Mouse (Mus musculus): ENCODE data around the gene Cfap99. TPM values are rescaled to one million over a fixed set of nuclear protein-coding genes. Genes with fewer than 3 reads are reported as not detected.

Cfap99 gene
- polyA plus RNA-seq, 1 experiment from 2014 or later: not detected

GRCm38 (mm10) chr5:34259172-34259816 lies 29.1 kb upstream of the Cfap99 start:
- Histone ChIP-seq H3K27me3 (no peaks in the 10 kb centered on the region), H3K9ac (replicated peaks) (no peak overlapping the region), H3K4me2 (replicated peaks) (no peak overlapping the region), H3K27ac (no peak overlapping the region), H3K36me3 (no peaks in the 10 kb centered on the region), H3K9me3 (no peaks in the 10 kb centered on the region), H3K4me3 (replicated peaks) (no peak overlapping the region), H3K4me1 (replicated peaks) (no peaks in the 10 kb centered on the region)
- no peak for ATAC-seq
- WGBS: 66% methylated on average over 3 of the region's 3 CpGs

- Histone ChIP-seq H3K4me2 (replicated peaks) (no peak overlapping the region), H3K27me3 (no peaks in the 10 kb centered on the region), H3K27ac (no peak overlapping the region), H3K9me3 (no peaks in the 10 kb centered on the region), H3K9ac (replicated peaks) (no peak overlapping the region), H3K36me3 (no peaks in the 10 kb centered on the region), H3K4me1 (replicated peaks) (no peaks in the 10 kb centered on the region), H3K4me3 (replicated peaks) (no peak overlapping the region)
- 69% methylated on average over 4 of the region's 4 CpGs for WGBS
- ATAC-seq: no peak
Observed at GRCm38 (mm10) chr5:34266065-34266464, 22.3 kb upstream of the Cfap99 start.

- no peak for ATAC-seq
- Histone ChIP-seq H3K27me3 (no peaks in the 10 kb centered on the region), H3K4me3 (replicated peaks) (no peak overlapping the region), H3K9ac (replicated peaks) (no peak overlapping the region), H3K36me3 (no peaks in the 10 kb centered on the region), H3K9me3 (no peaks in the 10 kb centered on the region), H3K27ac (no peak overlapping the region), H3K4me2 (replicated peaks) (no peak overlapping the region), H3K4me1 (replicated peaks) (no peaks in the 10 kb centered on the region)
- 89% methylated on average over 16 of the region's 16 CpGs for WGBS
Observed at GRCm38 (mm10) chr5:34269197-34269920, 19.0 kb upstream of the Cfap99 start.

GRCm38 (mm10) chr5:34269921-34270465 lies 18.4 kb upstream of the Cfap99 start:
- H3K9ac ChIP-seq (replicated peaks): no peak overlapping the region
- ATAC-seq: no peak
- H3K4me2 ChIP-seq (replicated peaks): no peak overlapping the region
- H3K4me3 ChIP-seq (replicated peaks): no peak overlapping the region
- no peaks in the 10 kb centered on the region for H3K9me3 ChIP-seq
- H3K4me1 ChIP-seq (replicated peaks): no peaks in the 10 kb centered on the region
- no peak overlapping the region for H3K27ac ChIP-seq
- 77% methylated on average over 12 of the region's 12 CpGs for WGBS
- no peaks in the 10 kb centered on the region for H3K36me3 ChIP-seq
- H3K27me3 ChIP-seq: no peaks in the 10 kb centered on the region

- Histone ChIP-seq H3K9me3 (no peaks in the 10 kb centered on the region), H3K4me3 (replicated peaks) (no peak overlapping the region), H3K4me2 (replicated peaks) (no peak overlapping the region), H3K9ac (replicated peaks) (no peak overlapping the region), H3K36me3 (no peaks in the 10 kb centered on the region), H3K27ac (no peak overlapping the region), H3K27me3 (no peaks in the 10 kb centered on the region), H3K4me1 (replicated peaks) (no peaks in the 10 kb centered on the region)
- WGBS: 38% methylated on average over 4 of the region's 4 CpGs
- no peak for ATAC-seq
Observed at GRCm38 (mm10) chr5:34271743-34272142, 16.7 kb upstream of the Cfap99 start.

GRCm38 (mm10) chr5:34273251-34273681 lies 15.1 kb upstream of the Cfap99 start:
- H3K4me1 ChIP-seq (replicated peaks): no peaks in the 10 kb centered on the region
- no peak overlapping the region for H3K27ac ChIP-seq
- 85% methylated on average over 5 of the region's 5 CpGs for WGBS
- no peak overlapping the region for H3K4me2 ChIP-seq (replicated peaks)
- H3K36me3 ChIP-seq: no peaks in the 10 kb centered on the region
- no peak for ATAC-seq
- H3K27me3 ChIP-seq: no peaks in the 10 kb centered on the region
- H3K9me3 ChIP-seq: no peaks in the 10 kb centered on the region
- no peak overlapping the region for H3K9ac ChIP-seq (replicated peaks)
- no peak overlapping the region for H3K4me3 ChIP-seq (replicated peaks)

- Histone ChIP-seq H3K36me3 (no peaks in the 10 kb centered on the region), H3K4me2 (replicated peaks) (no peak overlapping the region), H3K4me3 (replicated peaks) (no peak overlapping the region), H3K9ac (replicated peaks) (no peak overlapping the region), H3K4me1 (replicated peaks) (no peaks in the 10 kb centered on the region), H3K27me3 (no peaks in the 10 kb centered on the region), H3K9me3 (no peaks in the 10 kb centered on the region), H3K27ac (no peak overlapping the region)
- WGBS: 86% methylated on average over 3 of the region's 3 CpGs
- ATAC-seq: no peak
Observed at GRCm38 (mm10) chr5:34274268-34274667, 14.1 kb upstream of the Cfap99 start.

- Histone ChIP-seq H3K27ac (no peak overlapping the region), H3K9ac (replicated peaks) (no peak overlapping the region), H3K27me3 (no peaks in the 10 kb centered on the region), H3K36me3 (no peaks in the 10 kb centered on the region), H3K4me3 (replicated peaks) (no peak overlapping the region), H3K9me3 (no peaks in the 10 kb centered on the region), H3K4me1 (replicated peaks) (no peaks in the 10 kb centered on the region), H3K4me2 (replicated peaks) (no peak overlapping the region)
- 93% methylated on average over 10 of the region's 10 CpGs for WGBS
- no peak for ATAC-seq
Observed at GRCm38 (mm10) chr5:34274676-34275293, 13.6 kb upstream of the Cfap99 start.

GRCm38 (mm10) chr5:34276191-34276590 lies 12.2 kb upstream of the Cfap99 start:
- Histone ChIP-seq H3K27me3 (no peaks in the 10 kb centered on the region), H3K27ac (no peak overlapping the region), H3K36me3 (no peaks in the 10 kb centered on the region), H3K9me3 (no peaks in the 10 kb centered on the region), H3K9ac (replicated peaks) (no peak overlapping the region), H3K4me2 (replicated peaks) (no peak overlapping the region), H3K4me3 (replicated peaks) (no peak overlapping the region), H3K4me1 (replicated peaks) (no peaks in the 10 kb centered on the region)
- 90% methylated on average over 7 of the region's 7 CpGs for WGBS
- ATAC-seq: no peak

- no peak overlapping the region for H3K9ac ChIP-seq (replicated peaks)
- H3K27me3 ChIP-seq: no peaks in the 10 kb centered on the region
- no peaks in the 10 kb centered on the region for H3K9me3 ChIP-seq
- 88% methylated on average over 6 of the region's 6 CpGs for WGBS
- no peak overlapping the region for H3K4me2 ChIP-seq (replicated peaks)
- H3K36me3 ChIP-seq: no peaks in the 10 kb centered on the region
- no peak overlapping the region for H3K4me3 ChIP-seq (replicated peaks)
- no peaks in the 10 kb centered on the region for H3K4me1 ChIP-seq (replicated peaks)
- H3K27ac ChIP-seq: no peak overlapping the region
- ATAC-seq: no peak
Observed at GRCm38 (mm10) chr5:34276746-34277145, 11.7 kb upstream of the Cfap99 start.

- ATAC-seq: no peak
- H3K4me3 ChIP-seq (replicated peaks): no peak overlapping the region
- WGBS: 86% methylated on average over 4 of the region's 4 CpGs
- H3K9ac ChIP-seq (replicated peaks): no peak overlapping the region
- no peak overlapping the region for H3K4me2 ChIP-seq (replicated peaks)
- no peak overlapping the region for H3K27ac ChIP-seq
- no peaks in the 10 kb centered on the region for H3K9me3 ChIP-seq
- H3K27me3 ChIP-seq: no peaks in the 10 kb centered on the region; the same call in 1 of the 2 replicates
- H3K36me3 ChIP-seq: no peaks in the 10 kb centered on the region
- H3K4me1 ChIP-seq (replicated peaks): 0 out of 2 replicates have a peak, but pooled peaks cover 3% of the 10 kb centered on the region
Observed at GRCm38 (mm10) chr5:34278058-34278457, 10.3 kb upstream of the Cfap99 start.

GRCm38 (mm10) chr5:34279214-34279613 lies 9.2 kb upstream of the Cfap99 start:
- no peaks in the 10 kb centered on the region for H3K9me3 ChIP-seq
- H3K4me3 ChIP-seq (replicated peaks): no peak overlapping the region
- no peak for ATAC-seq
- WGBS: 88% methylated on average over 9 of the region's 9 CpGs
- no peak overlapping the region for H3K4me2 ChIP-seq (replicated peaks)
- no peak overlapping the region for H3K27ac ChIP-seq
- H3K9ac ChIP-seq (replicated peaks): no peak overlapping the region
- peaks cover 1% of the 10 kb centered on the region for H3K27me3 ChIP-seq
- H3K36me3 ChIP-seq: no peaks in the 10 kb centered on the region
- 0 out of 2 replicates have a peak, but pooled peaks cover 6% of the 10 kb centered on the region for H3K4me1 ChIP-seq (replicated peaks)

All from midbrain, embryonic 13.5 days (tissue).